Mouse (Mus musculus): ENCODE data around the gene 4930470P17Rik.

GRCm38 (mm10) chr2:170651483-170651882, 49.7 kb upstream of the 4930470P17Rik start:
- TF ChIP-seq POLR2A (IDR thresholded peaks at IDR 0.05; ENCODE audit: low read depth, low read length) (no peak), CTCF (IDR thresholded peaks at IDR 0.05; ENCODE audit: borderline replicate concordance, insufficient read depth, low read length) (no peak)

All from embryonic fibroblast, embryonic 13.5 days (primary cell).